Mouse (Mus musculus) CH12.LX (cell line): ENCODE results near the gene Pink1. TPM values are rescaled to one million over a fixed set of nuclear protein-coding genes. Genes with fewer than 3 reads are reported as not detected.

Experiments
- DNase-seq: peaks from one replicate; pipeline ENCODE4 v3.0.0-alpha.2; 2013; ENCODE audit errors: extremely low read depth
- H3K27ac ChIP-seq: 2 replicates; pipeline ENCODE4 v1.5.1; 2012; ENCODE audit warnings: low read depth, mild to moderate bottlenecking, control low read depth, moderate library complexity; ENCODE audit not compliant: insufficient read depth
- H3K27me3 ChIP-seq: replicated peaks from 2 replicates; pipeline ENCODE3; 2012; ENCODE audit warnings: inconsistent platforms
- H3K36me3 ChIP-seq, 2 experiments: replicated peaks in 1 of 2; 2 replicates each; pipeline versions ENCODE3 to v1.6.1; 2012; ENCODE audit warnings: inconsistent platforms in 1 of 2, low read length in 1 of 2, mild to moderate bottlenecking in 1 of 2, mixed read lengths in 1 of 2, moderate library complexity in 1 of 2; ENCODE audit not compliant: control insufficient read depth in 1 of 2, insufficient read depth in 1 of 2
- H3K4me1 ChIP-seq, 2 experiments: 2 replicates each; pipeline ENCODE4 v1.6.1; 2012; ENCODE audit warnings: inconsistent platforms in 1 of 2, moderate library complexity in 1 of 2; ENCODE audit not compliant: insufficient read depth in 2 of 2, control insufficient read depth in 1 of 2
- H3K4me2 ChIP-seq: 2 replicates; pipeline ENCODE4 v1.6.1; 2012; ENCODE audit warnings: low read depth, mild to moderate bottlenecking, control low read depth; ENCODE audit not compliant: poor library complexity, insufficient read depth, severe bottlenecking
- H3K4me3 ChIP-seq, 3 experiments: fragments of 150-350 bp in 1 of 3; sonication (generic) in 1 of 3; replicated peaks in 1 of 3; 2 replicates each; pipeline versions ENCODE3 to v1.5.1; 2011 to 2012; ENCODE audit warnings: low read depth in 2 of 3, low read length in 2 of 3, mild to moderate bottlenecking in 2 of 3, moderate library complexity in 2 of 3, control low read depth in 1 of 3, improper control_type of control experiment in 1 of 3, inconsistent platforms in 1 of 3, mixed read lengths in 1 of 3; ENCODE audit not compliant: poor library complexity in 1 of 3
- H3K79me2 ChIP-seq: replicated peaks from 2 replicates; pipeline ENCODE4 v1.6.1; 2012; ENCODE audit warnings: mild to moderate bottlenecking, moderate library complexity; ENCODE audit not compliant: control insufficient read depth, poor library complexity, insufficient read depth, severe bottlenecking; ENCODE audit errors: extremely low read depth
- H3K9ac ChIP-seq: 2 replicates; pipeline ENCODE4 v1.6.1; 2012; ENCODE audit warnings: low read depth, mild to moderate bottlenecking, control low read depth, moderate library complexity; ENCODE audit not compliant: insufficient read depth
- H3K9me3 ChIP-seq: replicated peaks from 2 replicates; pipeline ENCODE3; 2012; ENCODE audit warnings: low read length, inconsistent platforms, mixed read lengths
- CHD1 ChIP-seq: IDR thresholded peaks from 2 replicates; pipeline ENCODE4 v1.6.1; 2012; ENCODE audit warnings: low read depth, low read length, improper control_type of control experiment, inconsistent platforms
- CTCF ChIP-seq, 2 experiments: IDR thresholded peaks in 1 of 2; conservative IDR thresholded peaks in 1 of 2; 2 replicates each; pipeline ENCODE4 v1.5.1; 2011 to 2012; ENCODE audit warnings: low read depth in 2 of 2, low read length in 2 of 2, improper control_type of control experiment in 1 of 2, inconsistent platforms in 1 of 2, mild to moderate bottlenecking in 1 of 2, moderate library complexity in 1 of 2
- ELF1 ChIP-seq: IDR thresholded peaks from 2 replicates; pipeline ENCODE4 v1.6.1; 2014; ENCODE audit warnings: low read depth, mild to moderate bottlenecking, inconsistent platforms, low read length, improper control_type of control experiment
- EP300 ChIP-seq: IDR thresholded peaks from 2 replicates; pipeline ENCODE4 v1.6.1; 2011; ENCODE audit warnings: low read length, improper control_type of control experiment
- MAZ ChIP-seq: IDR thresholded peaks from 2 replicates; pipeline ENCODE4 v1.6.1; 2012; ENCODE audit warnings: low read depth, mild to moderate bottlenecking, inconsistent platforms, low read length, improper control_type of control experiment, moderate library complexity
- MXI1 ChIP-seq: IDR thresholded peaks from 2 replicates; pipeline ENCODE4 v1.6.1; 2011; ENCODE audit warnings: mild to moderate bottlenecking, low read depth, low read length, improper control_type of control experiment
- PAX5 ChIP-seq: IDR thresholded peaks from 2 replicates; pipeline ENCODE4 v1.6.1; 2012; ENCODE audit warnings: low read length, inconsistent platforms, mixed read lengths
- POLR2AphosphoS2 ChIP-seq: IDR thresholded peaks from 2 replicates; pipeline ENCODE4 v1.6.1; 2011; ENCODE audit warnings: low read depth, low read length, improper control_type of control experiment
- RAD21 ChIP-seq: IDR thresholded peaks from 2 replicates; pipeline ENCODE4 v1.6.1; 2011; ENCODE audit warnings: low read depth, mild to moderate bottlenecking, low read length, improper control_type of control experiment, moderate library complexity
- SIN3A ChIP-seq: IDR thresholded peaks from 2 replicates; pipeline ENCODE4 v1.6.1; 2012; ENCODE audit warnings: low read length, improper control_type of control experiment, inconsistent platforms
- SMC3 ChIP-seq: IDR thresholded peaks from 2 replicates; pipeline ENCODE4 v1.6.1; 2011; ENCODE audit warnings: low read depth, low read length, improper control_type of control experiment
- UBTF ChIP-seq: IDR thresholded peaks from 2 replicates; pipeline ENCODE4 v1.6.1; 2012; ENCODE audit warnings: low read depth, mild to moderate bottlenecking, inconsistent platforms, low read length, improper control_type of control experiment, moderate library complexity
- dilution Hi-C: fragments of 300-500 bp; cut with MboI; formaldehyde crosslinking; loops from 2 replicates; pipeline ENCODE4 v1.14.3; 2020; ENCODE audit warnings: low sequenced_read_pairs; ENCODE audit not compliant: extremely low pct_unique_long_range_greater_than_20kb, extremely low pct_ligation_motif_present
- in situ Hi-C: fragments of 300-500 bp; cut with MboI; formaldehyde crosslinking; loops from 3 replicates; pipeline ENCODE4 v1.14.3; 2019; ENCODE audit warnings: low sequenced_read_pairs, low pct_ligation_motif_present, low pct_unique_long_range_greater_than_20kb, mixed read lengths
- polyA plus RNA-seq: library from polyadenylated mRNA; unstranded; fragments of >175 nt; gene quantifications from 2 replicates; pipeline ENCODE4 v1.2.1, GENCODE M21; 2012; ENCODE audit warnings: low read depth; ENCODE audit not compliant: insufficient read length
- total RNA-seq, 2 experiments: library from RNA; depleted of rRNA; stranded (reverse); fragments of 300-350 nt in 1 of 2; fragments of >200 nt in 1 of 2; gene quantifications; 2 replicates each; pipeline ENCODE4 v1.2.3; 2012 to 2014

The Pink1 gene
- total and polyA plus RNA-seq, 3 experiments: 7.1 to 10.8 (median 7.2) TPM

DNA sequence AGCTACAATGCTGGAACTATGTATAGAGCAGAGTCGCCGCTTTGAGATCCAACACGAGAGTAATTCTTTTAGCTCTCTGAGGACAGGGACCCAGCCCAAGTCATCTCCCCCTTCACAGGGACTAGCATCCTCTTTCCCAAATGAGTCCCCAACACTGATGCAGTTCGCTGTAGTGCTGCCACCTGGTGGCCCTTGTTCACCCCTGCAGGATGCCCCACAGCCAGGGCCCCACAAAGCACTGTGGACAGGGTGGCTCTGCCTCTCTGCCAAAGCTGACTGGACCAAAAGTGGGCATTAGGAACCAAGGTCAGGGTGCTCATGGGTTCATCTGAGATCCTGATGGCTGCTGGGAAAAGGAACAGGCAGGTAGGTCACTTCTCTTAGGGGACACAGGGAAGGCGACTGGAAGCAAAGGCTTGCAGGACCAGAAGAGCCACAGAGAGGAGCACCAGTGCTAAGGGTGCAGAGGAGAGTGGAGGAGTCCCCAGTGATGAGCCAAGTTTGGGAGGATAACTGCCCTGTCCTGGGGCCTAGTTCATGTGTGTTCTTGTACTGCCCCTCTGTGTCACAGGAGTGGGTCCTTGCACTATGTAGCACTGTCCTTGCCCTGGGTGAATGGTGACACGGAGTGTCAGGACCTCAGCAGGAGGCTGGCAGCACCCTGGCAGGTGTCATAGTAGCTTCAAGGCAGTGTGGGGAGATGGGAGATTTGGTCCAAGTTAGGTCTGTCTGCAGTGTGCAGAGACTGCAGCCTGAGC, 7.4 kb downstream of the Pink1 start:
- Histone ChIP-seq H3K4me3 (no peak overlapping the region), H3K27me3 (peaks cover 4% of the 10 kb centered on the region), H3K9me3 (peaks cover 2% of the 10 kb centered on the region), H3K4me1 (no peaks in the 10 kb centered on the region), H3K27ac (no peak overlapping the region), H3K36me3 (peaks cover 6 to 39% of the 10 kb centered on the region in 2 experiments), H3K9ac (no peak overlapping the region), H3K4me2 (no peak overlapping the region), H3K79me2 (no peaks in the 10 kb centered on the region)
- dilution Hi-C loops: no loop called here
- in situ Hi-C loops: loop anchor here (5.0 to 25.0 kb wide), 2 partner anchors 114 to 356 kb away; partner anchors contain the start of gene Mul1
- TF ChIP-seq CTCF (conservative IDR thresholded peaks at IDR 0.05 in 1 of 2, IDR thresholded peaks at IDR 0.05 in 1 of 2; ENCODE audit: low read depth in 2 of 2, low read length in 2 of 2) (peak; percentile 73 to 77), SMC3 (peak; percentile 45), PAX5 (no peak), RAD21 (peak; percentile 3)
- DNase-seq: peak; percentile 50

DNA sequence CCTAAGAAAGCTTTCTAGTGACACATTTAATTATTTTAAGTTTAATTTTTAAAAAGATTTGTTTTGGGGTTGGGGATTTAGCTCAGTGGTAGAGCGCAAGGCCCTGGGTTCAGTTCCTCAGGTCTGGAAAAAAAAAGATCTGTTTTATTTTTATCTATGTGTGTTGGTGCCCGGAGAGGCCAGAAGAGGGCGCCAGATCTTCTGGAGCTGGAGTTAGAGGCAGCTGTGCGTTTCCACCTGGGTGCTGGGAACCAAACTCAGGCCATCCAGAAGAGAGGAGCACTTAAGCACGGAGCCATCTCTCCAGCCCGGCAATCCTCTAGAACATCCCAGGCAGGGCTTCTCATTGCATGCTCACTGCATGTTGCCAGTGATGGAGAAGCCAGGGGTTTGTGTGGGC, 9.7 kb downstream of the Pink1 start:
- in situ Hi-C loops: loop anchor here (5.0 to 25.0 kb wide), 2 partner anchors 116 to 354 kb away; partner anchors contain the start of gene Mul1
- dilution Hi-C loops: no loop called here

DNA sequence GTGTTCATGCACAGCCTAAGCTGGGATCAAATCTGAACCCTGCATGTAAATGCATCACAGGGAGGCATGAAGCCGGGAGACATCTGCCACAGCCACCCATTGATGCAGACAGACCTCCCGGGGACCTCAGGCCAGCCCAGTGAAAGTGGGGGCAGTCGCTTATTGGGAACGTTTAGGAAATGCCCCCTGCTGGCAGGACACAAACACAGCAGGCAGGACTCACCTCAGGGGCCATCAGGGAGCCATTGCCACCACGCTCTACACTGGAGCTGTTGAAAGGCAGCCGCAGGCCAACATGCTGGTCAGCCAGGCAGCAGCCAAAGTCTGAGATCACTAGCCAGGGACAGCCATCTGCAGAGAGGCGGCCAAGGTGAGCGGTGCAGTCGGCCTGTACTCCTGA, 10.3 kb downstream of the Pink1 start:
- H3K4me3 ChIP-seq: no peak overlapping the region
- dilution Hi-C loops (no loop called here), in situ Hi-C loops (loop anchor here (5.0 to 25.0 kb wide), 2 partner anchors 117 to 353 kb away; partner anchors contain the start of gene Mul1)
- H3K4me1 ChIP-seq: no peaks in the 10 kb centered on the region
- H3K27ac ChIP-seq: no peak overlapping the region
- H3K27me3 ChIP-seq: no peaks in the 10 kb centered on the region
- H3K9ac ChIP-seq: no peak overlapping the region
- H3K36me3 ChIP-seq: peaks cover 31 to 68% of the 10 kb centered on the region in 2 experiments
- no peak overlapping the region for H3K4me2 ChIP-seq
- H3K9me3 ChIP-seq: peaks cover 2% of the 10 kb centered on the region
- peak; percentile 35 for DNase-seq
- H3K79me2 ChIP-seq: no peaks in the 10 kb centered on the region
- TF ChIP-seq MXI1: no peak
- TF ChIP-seq CTCF (conservative IDR thresholded peaks at IDR 0.05 in 1 of 2, IDR thresholded peaks at IDR 0.05 in 1 of 2; ENCODE audit: low read depth in 2 of 2, low read length in 2 of 2): peak; percentile 30 to 54; a peak in 3 of 4 replicates
- TF ChIP-seq SMC3: peak; percentile 7; the same call in 1 of the 2 replicates
- no peak for TF ChIP-seq POLR2AphosphoS2

More for the DNA sequence above, 9.7 kb downstream of the Pink1 start:
- H3K4me3 ChIP-seq: no peak overlapping the region
- H3K4me2 ChIP-seq: no peak overlapping the region
- no peak overlapping the region for H3K9ac ChIP-seq
- no peak for DNase-seq
- H3K4me1 ChIP-seq: no peaks in the 10 kb centered on the region
- no peaks in the 10 kb centered on the region for H3K27me3 ChIP-seq
- no peaks in the 10 kb centered on the region for H3K79me2 ChIP-seq
- peaks cover 25 to 62% of the 10 kb centered on the region in 2 experiments for H3K36me3 ChIP-seq
- peaks cover 2% of the 10 kb centered on the region for H3K9me3 ChIP-seq
- no peak for TF ChIP-seq EP300
- TF ChIP-seq UBTF: no peak
- no peak for TF ChIP-seq SIN3A
- no peak for TF ChIP-seq MAZ
- TF ChIP-seq CTCF (conservative IDR thresholded peaks at IDR 0.05 in 1 of 2, IDR thresholded peaks at IDR 0.05 in 1 of 2; ENCODE audit: low read depth in 2 of 2, low read length in 2 of 2): peak in 1 of 2 experiments; percentile 25; a peak in 2 of 4 replicates
- TF ChIP-seq ELF1: no peak
- no peak for TF ChIP-seq CHD1
- H3K27ac ChIP-seq: no peak overlapping the region
